Mouse (Mus musculus): ENCODE results near the gene D930007J09Rik.
A peak's percentile ranks its signal among the peaks of the same experiment; 100 is the strongest.

GRCm38 (mm10) chr13:32850668-32851404 lies 48.2 kb upstream of the D930007J09Rik start, which contains the start of gene Serpinb1a:
- TF ChIP-seq CTCF (IDR thresholded peaks at IDR 0.05; ENCODE audit: borderline replicate concordance, insufficient read depth, low read length) (no peak), POLR2A (IDR thresholded peaks at IDR 0.05; ENCODE audit: low read depth, low read length) (peak; percentile 62)
